Mouse (Mus musculus): ENCODE measurements at regions not wholly inside any gene's neighbourhood (a gene's known extent, or its start where the extent isn't known, plus 50 kb on each side); places are given as distances from the start of the nearest gene placed in this dataset.

DNA sequence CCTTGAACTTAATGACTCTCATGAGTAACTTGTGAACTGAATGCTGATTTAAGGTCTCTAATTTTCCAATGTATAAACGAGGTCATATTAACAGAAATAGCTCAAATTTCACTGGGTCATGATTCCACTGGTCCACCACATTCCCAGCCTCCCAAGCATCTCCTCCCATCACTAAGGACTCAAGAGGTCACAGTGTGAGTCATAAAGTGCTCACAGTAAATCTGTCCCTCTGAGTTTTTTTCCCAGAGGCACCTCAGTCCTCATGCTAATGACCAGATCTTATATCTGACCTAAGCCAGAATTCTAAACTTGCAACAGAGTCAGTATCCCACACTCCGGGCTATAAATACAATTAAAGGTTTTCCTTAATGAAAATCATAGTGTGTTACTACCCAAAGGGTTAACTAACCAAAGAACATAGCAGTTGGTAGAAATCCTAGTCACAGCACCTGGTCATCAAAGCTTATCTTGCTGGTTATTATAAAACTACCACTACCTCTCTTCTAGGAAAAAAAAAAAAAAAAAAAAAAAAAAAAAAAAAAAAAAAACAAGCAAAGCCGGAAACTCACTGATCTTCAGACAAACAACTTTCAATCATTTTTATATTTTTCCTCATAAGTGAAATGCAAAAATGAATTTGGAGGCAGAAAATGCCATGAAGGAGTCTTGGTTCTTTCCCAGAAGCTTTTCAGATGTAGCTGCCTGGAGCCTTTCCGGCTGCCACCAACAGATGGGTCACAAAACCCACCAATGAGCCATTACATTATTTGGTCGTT lies 554.3 kb downstream of the Rps29 start:
- no peak for TF ChIP-seq CTCF (IDR thresholded peaks at IDR 0.05; ENCODE audit: low read depth)
- TF ChIP-seq EP300 (optimal IDR thresholded peaks at IDR 0.05), result no peak

All from stomach, postnatal 0 days (tissue).